Mouse (Mus musculus) thymus, adult 2 months (tissue): ENCODE data around the gene Nemf.

Source experiments
- CTCF ChIP-seq: fragments of 200-500 bp; IDR thresholded peaks from 2 replicates; pipeline ENCODE4 v1.5.1; 2012; ENCODE audit warnings: mild to moderate bottlenecking, control low read depth, low read length, moderate library complexity, borderline replicate concordance; ENCODE audit not compliant: control insufficient read depth, poor library complexity, insufficient read depth; ENCODE audit errors: extremely low read depth
- POLR2A ChIP-seq: fragments of 200-500 bp; IDR thresholded peaks from 2 replicates; pipeline ENCODE4 v1.6.1; 2012; ENCODE audit warnings: mild to moderate bottlenecking, low read length, control low read depth, moderate library complexity; ENCODE audit not compliant: control insufficient read depth, poor library complexity, insufficient read depth; ENCODE audit errors: extremely low read depth

DNA sequence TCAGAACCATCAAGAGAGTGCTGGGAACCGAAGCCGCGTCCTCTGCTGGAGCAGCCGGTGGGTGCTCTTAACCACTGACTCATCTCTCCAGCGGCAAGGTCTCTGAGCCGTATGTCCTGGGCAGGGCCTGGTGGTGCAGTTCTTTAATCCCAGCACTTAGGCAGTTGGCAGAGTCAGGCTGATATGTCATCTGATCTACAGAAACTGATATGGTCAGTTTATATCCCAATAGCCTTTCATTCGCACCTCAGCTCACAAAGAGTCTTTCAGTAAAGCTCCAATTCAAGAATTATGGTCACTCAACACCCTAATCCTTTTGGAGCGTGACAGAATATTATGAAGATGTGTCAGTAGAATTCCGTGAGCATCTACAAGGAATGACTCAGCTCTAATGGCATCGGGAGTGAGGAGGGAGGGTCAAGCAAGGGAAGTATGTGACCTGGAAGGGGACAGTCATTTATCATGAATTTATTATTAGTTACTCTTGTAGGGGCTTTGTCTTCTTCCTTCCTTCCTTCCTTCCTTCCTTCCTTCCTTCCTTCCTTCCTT is 31.4 kb upstream of the Nemf start:
- TF ChIP-seq CTCF (no peak), POLR2A (no peak)
